Mouse (Mus musculus) megakaryocyte, embryonic 14.5 days (primary cell): ENCODE results near the gene Acer3.

Experiments used
- FLI1 ChIP-seq: IDR thresholded peaks from 2 replicates; pipeline ENCODE4 v1.6.1; 2012; ENCODE audit warnings: low read length, inconsistent platforms, mixed read lengths
- GATA1 ChIP-seq: IDR thresholded peaks from 3 replicates; pipeline ENCODE4 v1.6.1; 2012; ENCODE audit warnings: mixed read lengths, low read length, inconsistent platforms, borderline replicate concordance

DNA sequence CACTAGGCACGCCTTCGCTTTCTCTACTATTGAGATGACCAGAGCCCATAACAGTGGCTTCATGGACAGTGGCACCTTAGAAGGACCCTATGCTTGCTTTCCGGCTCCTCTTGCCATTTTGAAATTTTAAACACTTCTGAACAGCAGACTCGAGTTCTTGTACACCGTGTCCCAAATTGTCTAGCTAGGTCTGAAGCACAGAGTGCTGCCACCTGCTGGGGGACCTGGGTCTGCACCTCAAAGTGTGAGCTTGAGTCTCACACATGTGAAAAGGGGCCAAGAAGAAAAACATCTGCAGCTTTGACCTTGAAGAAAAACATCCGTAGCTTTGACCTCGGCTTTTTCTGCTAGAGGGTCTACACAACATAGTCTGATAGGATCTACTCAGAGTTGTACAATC is 27.0 kb upstream of the Acer3 start:
- no peak for TF ChIP-seq GATA1
- TF ChIP-seq FLI1, result no peak
